Mouse (Mus musculus): ENCODE results near the gene Mphosph6.

Gene Mphosph6

GRCm38 (mm10) chr8:117765947-117766346, 35.8 kb downstream of the Mphosph6 start:
- no peak for DNase-seq

GRCm38 (mm10) chr8:117764625-117765024, 37.1 kb downstream of the Mphosph6 start:
- no peak for DNase-seq

- DNase-seq = no peak
Observed at GRCm38 (mm10) chr8:117762776-117763175, 39.0 kb downstream of the Mphosph6 start.

- no peak for DNase-seq
Observed at GRCm38 (mm10) chr8:117757900-117758299, 43.8 kb downstream of the Mphosph6 start.

GRCm38 (mm10) chr8:117749436-117749835, 52.3 kb downstream of the Mphosph6 start:
- DNase-seq = no peak

- no peak for DNase-seq
Observed at GRCm38 (mm10) chr8:117747886-117748730, 53.6 kb downstream of the Mphosph6 start.

GRCm38 (mm10) chr8:117747428-117747827, 54.3 kb downstream of the Mphosph6 start:
- no peak for DNase-seq

- DNase-seq = no peak
Observed at GRCm38 (mm10) chr8:117746651-117747050, 55.1 kb downstream of the Mphosph6 start.

GRCm38 (mm10) chr8:117742431-117743012, 59.2 kb downstream of the Mphosph6 start:
- no peak for DNase-seq
